Mouse (Mus musculus): ENCODE measurements around the gene Greb1.

GRCm38 (mm10) chr12:16808045-16808444, 7.4 kb upstream of the Greb1 start:
- TF ChIP-seq POLR2A (IDR thresholded peaks at IDR 0.05; ENCODE audit: insufficient read depth, low read depth, low read length) (no peak), CTCF (IDR thresholded peaks at IDR 0.05; ENCODE audit: insufficient read depth, low read depth, low read length) (no peak)
